Mouse (Mus musculus): ENCODE measurements at regions not wholly inside any gene's neighbourhood (a gene's known extent, or its start where the extent isn't known, plus 50 kb on each side); places are given as distances from the start of the nearest gene placed in this dataset.

DNA sequence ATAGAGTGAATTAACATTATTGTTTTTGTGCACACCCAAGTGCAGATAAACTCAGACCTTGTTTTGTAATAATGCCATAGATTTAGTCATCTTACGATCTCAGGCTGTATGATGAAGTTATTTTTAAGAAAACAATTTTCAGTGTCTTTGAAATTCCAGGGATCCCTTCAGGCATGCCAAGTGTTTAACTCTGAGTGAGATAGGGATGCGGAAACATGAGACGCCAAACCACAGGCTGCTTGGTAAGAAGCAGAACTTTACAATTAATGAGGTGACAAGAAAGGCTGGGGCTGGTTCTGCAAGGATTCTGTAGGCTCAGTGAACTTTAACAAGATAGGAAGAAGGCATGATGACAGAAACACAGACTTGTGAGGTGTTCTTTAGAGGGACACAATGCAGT, 292.3 kb upstream of the Alcam start:
- no peak for DNase-seq

DNA sequence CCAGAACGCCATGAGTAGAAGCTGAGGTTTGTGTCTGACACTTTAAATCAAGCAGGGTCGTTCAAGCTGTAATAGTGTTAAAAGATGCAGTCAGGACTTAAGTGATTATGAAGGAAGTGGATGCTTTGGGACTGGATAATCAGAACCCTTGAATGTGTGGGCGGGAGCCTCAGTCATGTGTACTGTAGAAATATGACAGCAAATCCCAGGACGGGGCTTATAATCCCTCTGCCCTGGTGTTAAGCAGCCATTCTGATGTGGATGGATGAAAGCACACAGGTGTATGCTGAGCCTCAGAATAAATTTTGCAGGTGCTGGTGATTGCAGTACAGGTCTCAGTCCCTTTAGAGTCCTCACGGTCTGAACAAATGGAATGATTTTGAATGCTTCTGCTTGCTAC, 290.8 kb upstream of the Alcam start:
- no peak for DNase-seq

DNA sequence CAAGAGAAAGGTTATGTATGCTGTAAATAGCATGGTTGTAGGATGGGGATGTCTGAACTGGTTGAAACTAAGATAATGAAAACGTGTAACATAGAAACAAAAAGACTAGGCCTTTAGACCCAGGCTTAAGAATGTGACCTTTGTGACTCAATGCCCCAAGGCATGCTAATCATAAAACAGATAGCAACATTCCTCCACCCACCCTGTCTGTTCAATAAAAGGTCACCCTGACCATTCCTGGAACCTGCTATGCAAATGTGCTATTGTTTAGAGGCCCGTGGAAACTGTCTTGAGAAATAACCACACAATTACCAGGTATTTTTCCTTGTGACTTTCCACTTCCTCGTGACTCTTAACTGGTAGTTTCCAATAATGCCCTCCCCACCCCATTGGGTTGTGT, 288.3 kb upstream of the Alcam start:
- no peak for DNase-seq

DNA sequence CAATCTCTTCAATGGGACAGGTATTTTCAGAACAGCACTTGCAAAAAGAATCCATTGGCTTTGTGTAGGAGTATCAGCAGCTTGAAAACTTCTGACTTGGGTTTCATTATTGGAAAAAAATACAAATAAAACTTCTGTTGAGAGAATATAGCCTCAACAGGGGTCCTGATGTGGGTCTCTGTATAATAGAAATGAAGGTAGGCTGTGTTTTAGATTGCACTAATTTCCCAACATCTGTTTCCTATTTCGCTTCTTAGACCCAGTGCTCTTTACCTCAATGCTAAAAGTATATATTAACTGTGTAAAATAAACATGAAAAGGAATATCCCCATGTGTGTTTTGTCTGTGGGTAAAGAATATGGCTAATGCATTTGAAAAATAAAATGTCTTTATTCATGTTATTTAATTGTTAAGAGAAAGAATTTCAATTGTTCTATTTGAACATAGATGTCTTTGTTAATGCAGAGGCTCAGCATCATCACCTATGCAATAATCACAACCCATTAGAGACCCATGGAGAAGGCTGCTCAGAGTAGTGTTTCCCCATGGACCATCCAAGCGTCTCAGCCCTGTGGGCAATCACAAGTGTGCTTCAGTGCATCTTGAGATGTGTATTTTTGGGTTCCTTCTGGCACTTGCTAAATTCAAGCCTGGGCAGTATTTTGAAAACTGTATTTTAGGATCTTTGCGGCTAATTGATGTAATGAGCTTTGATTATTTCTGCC, 272.4 kb upstream of the Alcam start:
- DNase-seq, result no peak

DNA sequence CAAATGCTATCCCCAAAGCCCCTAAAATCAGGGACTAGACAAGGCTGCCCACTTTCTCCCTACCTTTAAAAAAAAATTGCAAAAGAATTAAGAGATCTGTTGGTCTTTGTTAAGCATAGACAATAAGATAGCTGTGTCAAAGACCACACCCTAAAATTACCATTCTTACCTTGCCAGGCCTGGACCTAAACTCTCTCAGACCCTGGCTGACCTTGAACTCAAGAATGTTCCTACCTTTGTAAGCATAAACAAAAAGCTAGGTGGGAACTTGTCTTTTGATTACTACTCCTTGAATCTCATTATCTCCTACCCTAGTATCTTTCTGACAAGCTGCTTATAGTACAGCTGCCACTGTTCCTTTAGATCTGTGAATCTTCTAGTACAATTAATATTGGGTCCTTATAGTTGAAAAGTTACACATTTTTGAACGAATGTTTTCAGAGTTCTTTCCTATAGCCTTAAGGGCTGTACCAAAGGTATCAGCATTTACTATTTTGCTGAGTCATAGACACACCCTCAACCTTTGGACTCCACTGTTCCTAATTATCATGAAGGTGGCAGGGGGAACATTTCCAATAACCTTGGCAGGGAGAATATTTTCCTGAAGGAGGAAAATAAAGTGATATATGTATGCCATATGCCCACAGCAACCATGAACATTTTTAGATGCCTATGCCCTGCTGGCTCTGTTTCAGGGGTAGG, 264.5 kb upstream of the Alcam start:
- DNase-seq, result no peak

DNA sequence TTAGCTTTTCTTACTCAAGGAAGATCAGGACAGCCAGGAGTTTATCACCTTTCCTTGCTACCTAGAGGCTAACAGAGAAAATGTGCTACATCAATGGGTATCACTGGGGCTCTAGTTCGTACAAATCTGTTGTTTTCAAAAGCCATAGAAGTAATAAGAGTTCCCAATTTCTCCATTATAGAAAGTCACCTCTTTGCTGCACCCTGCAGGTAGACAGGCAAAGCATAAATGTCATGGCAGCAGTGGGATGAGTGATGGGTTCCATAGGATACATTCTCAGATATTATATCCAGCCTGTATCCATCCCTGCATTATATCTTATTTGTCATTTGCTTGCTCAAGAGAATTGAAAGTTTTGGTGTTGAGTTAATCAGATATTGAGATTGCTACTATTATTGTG, 236.4 kb upstream of the Alcam start:
- no peak for DNase-seq

GRCm38 (mm10) chr16:52654825-52655224, 201.0 kb upstream of the Alcam start:
- DNase-seq, result no peak
